Mouse (Mus musculus) 416B (cell line): ENCODE measurements at regions not wholly inside any gene's neighbourhood (a gene's known extent, or its start where the extent isn't known, plus 50 kb on each side); places are given as distances from the start of the nearest gene placed in this dataset.

Experiments
- DNase-seq: peaks from one replicate; pipeline ENCODE4 v3.0.0; 2011; ENCODE audit warnings: low read depth

DNA sequence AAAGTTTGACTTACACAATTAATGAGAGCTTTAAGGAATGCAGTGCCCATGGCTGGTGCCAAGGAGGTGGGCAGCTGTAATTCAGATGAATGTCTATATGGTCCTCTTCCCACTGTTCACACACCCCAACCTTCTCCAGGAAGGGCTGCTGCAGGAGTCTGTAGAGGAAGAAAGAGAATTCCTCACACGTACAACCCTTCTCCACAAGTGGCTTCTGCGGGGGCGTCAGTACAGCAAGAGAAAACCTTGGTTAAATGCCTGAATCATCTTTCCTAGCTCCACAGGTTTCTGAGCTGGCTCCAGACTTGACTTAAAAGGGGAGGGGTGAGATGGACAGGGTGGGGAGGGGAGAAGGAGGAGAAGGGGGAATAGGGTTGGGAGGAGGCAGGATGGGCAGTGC is 306.3 kb downstream of the Tbc1d1 start:
- no peak for DNase-seq

GRCm38 (mm10) chr5:64463570-64463969 is 307.5 kb downstream of the Tbc1d1 start:
- no peak for DNase-seq

- no peak for DNase-seq
Measured at GRCm38 (mm10) chr5:64466320-64466719, 310.2 kb downstream of the Tbc1d1 start.

DNA sequence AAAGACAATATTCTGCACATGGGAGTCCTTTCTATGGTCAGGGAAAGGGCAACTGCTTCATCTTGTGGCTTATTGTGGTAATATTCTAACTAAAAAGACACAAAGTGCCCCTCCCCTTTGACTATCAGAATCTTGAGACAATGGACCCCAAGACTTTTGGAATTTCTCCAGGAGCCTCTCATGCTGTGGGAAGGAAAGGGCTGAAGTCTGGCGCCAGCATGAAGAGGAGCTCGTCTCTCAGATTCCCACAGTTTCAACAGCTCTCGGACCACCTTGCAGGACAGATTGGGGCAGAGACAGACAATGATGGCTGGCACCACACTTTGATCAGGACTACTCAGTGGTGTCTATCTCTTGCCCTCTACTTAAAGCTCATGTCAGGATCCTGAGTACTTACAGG is 311.8 kb downstream of the Tbc1d1 start:
- no peak for DNase-seq

DNA sequence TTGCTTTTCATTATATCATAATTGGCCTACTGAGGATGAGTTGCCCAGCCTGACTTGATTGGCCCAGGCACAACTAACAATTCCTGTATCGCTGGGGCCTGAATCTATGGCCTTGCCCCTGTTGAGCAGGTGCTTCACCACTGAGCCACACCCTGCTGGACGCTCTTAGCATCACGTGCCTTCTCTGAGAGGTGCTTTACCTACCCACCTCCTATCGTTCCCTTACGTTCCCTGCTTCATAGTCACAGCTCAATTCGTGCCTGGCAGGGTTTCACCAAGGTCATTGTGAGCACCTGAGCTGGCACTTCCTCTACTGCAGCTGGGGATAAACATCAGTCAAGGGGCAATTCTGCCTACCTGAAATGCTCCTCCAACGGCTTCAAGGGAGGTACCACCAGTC is 312.2 kb downstream of the Tbc1d1 start:
- no peak for DNase-seq

DNA sequence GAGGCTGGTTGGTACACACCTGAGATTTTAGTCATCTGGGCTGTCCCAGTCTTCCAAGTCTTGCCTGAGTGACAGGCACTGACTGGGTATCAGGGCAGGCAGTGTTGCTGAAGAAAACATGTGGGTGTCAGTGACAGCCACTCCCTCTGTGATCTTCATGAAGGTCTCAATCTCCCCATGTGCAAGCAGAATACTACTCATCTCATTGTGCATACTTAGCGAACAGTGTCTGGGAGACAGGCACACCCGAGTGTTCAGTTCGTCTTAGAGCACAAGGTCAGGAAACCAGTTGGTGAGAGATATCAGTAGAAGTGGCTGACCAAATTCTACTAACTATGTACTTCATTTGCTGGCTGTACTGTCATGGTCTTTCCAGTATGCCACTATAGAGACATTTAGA is 315.9 kb downstream of the Tbc1d1 start:
- no peak for DNase-seq

DNA sequence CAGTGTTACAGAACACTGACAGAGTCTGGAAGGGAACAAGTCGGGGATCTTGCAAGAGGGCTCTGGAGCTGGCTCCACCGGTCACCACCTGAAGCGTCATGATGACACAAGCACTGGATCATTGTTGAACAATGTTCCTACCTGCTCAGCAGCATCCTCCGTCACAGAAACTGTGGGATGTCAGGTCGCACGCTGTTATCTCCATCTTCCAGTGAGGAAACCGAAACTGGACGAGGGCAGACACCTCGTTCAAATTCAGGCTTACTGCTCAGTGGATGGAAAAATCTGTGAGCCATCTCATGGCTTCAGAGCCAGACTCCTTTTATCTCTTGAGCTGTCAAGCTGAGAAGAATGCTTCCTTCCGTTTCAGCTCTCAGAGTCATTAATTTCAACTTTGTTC is 316.3 kb downstream of the Tbc1d1 start:
- DNase-seq, result no peak

- DNase-seq, result no peak
Measured at GRCm38 (mm10) chr5:64474868-64475267, 318.8 kb downstream of the Tbc1d1 start.

- no peak for DNase-seq
Measured at GRCm38 (mm10) chr5:64475736-64476519, 319.8 kb downstream of the Tbc1d1 start.

GRCm38 (mm10) chr5:64476641-64477369 is 320.7 kb downstream of the Tbc1d1 start:
- DNase-seq, result no peak

DNA sequence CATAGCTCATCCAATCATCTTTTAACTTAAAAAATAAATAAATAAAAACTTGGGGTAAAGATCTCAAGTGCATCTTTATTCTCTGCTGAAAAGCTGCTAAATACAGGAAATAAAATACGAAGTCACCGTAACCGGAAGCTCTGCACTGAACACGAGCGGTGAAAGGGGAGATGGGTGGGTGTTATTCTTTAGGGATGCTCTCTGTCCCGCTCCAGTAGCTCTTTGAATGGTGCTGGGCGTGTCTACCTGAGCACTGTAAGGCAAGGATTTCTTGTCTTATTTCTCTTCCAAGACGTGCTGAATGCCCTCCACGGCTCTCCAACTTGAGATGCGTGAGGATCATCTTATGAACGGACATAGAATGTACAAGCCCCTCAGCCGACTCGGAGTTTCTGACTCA is 322.0 kb downstream of the Tbc1d1 start:
- no peak for DNase-seq

DNA sequence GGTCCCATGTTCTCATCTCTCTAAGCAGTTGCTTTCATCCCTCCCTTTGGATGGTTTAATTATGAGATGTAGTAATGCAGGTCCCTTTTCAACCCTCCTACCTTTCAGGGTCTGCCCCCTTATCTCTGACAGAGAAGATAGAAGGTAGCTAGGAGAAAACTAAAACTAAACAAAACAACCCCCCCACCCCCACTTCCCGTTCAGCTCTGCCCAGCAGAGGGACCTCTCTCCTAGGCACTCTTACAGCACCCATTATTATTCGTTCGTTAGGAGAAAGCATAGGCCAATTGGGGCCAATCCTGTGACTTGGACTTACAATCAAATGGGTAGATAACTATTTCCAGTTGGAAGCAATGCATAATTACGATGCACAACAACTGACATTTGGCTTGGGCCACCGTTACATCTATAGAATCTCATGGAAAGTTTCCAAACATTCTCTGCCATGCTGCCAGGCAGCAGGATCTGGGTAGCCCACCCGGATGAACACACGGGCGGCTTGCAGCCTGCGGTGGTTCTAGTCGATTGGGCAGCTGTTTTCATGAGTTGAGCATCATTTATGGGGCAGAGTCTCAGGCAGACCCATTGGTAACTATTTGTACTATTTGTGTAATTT is 322.6 kb downstream of the Tbc1d1 start:
- no peak for DNase-seq

DNA sequence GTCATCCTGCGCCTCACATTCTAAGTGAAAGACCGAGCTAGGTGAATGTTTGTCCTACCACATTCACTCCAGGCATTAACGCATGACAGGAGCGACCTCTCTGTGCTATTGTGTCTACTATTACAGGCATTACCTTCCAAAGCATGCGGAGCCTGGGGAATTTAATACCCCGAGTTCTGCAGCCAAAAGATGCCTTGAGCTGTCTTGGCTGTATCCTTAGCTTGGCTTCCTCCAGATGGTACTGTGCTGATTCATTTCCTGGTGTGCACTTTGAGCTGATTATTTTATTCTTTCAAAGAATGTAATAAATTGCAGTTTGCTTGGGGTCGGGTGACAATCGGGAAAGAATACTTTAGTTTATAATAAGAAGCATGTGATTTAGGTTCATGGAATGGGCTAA is 323.2 kb downstream of the Tbc1d1 start:
- peak; percentile 20 for DNase-seq

GRCm38 (mm10) chr5:64485043-64485442 is 318.1 kb upstream of the Klf3 start:
- no peak for DNase-seq

- no peak for DNase-seq
Measured at GRCm38 (mm10) chr5:64485856-64486255, 317.3 kb upstream of the Klf3 start.

GRCm38 (mm10) chr5:64486761-64487160 is 316.4 kb upstream of the Klf3 start:
- DNase-seq, result no peak

DNA sequence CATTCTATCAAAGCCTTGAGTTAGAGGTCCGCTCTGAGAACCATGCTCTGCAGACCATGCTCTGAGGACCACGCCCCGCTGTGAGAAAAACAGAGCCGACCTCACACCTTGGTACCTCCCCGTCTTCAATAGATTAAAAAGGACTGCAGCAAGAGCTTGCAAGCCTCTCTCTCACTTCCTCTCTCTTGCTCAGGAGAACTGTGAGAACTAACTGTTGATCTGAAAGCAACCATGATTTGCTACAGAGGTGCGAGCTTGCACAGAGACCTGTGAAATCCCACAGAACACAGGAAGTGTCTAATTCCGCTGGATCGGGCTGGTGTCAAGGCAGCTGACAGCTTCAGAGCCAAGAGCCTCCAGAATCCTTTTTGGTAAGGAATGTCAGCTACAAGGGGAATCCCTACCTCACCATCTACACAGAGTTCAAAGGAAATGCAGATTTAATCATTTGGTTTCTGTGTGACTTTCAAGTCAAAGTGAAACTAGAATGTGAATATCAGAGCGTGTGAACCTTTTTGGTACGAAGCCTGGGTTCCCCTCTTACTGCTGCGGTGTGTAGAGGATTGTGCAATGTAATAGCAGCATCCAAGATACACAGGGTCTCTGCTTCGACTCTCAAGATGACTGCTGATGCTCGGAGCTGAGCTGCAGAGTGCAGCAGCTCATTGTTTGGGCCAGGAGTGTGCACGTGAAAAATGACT is 315.3 kb upstream of the Klf3 start:
- DNase-seq, result peak; percentile 48

DNA sequence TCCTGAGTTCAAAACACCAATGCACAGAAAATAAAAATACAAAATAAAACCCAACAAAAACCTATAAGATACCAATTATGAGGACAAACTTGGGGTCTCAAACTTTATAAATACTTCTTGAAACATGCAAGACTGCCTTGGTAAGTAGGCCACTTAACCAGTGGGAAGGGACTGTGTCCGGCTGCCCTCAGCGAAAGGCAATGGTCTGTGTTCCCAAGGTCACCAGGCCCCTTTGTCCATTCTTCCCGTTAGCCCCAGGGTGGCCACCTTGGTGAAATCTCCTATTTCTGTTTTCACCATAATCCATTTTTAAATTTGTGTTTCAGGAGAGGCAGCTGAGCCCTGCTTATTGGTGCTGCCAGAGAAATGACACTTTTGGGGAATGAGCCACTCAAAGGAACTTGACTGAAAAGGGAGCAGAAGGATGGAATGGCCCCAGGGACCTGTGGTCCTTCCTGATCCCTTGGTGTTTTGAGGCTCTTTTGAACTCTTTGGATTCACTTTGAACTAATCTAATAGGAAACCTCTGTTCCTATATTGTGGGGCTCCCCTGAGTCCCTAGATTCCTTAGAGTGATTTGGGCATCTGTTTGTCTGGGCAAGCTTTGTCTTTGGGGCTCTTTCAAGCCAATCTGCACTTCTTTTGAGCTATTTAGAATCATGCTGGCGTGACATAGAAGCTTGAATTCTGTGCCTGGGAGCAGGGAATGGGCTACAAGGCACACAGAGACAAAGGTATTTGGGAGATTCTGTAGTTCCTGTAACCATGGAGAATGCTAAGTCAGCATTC is 313.3 kb upstream of the Klf3 start:
- no peak for DNase-seq

- peak; percentile 8 for DNase-seq
Measured at GRCm38 (mm10) chr5:64490445-64490950, 312.7 kb upstream of the Klf3 start.

DNA sequence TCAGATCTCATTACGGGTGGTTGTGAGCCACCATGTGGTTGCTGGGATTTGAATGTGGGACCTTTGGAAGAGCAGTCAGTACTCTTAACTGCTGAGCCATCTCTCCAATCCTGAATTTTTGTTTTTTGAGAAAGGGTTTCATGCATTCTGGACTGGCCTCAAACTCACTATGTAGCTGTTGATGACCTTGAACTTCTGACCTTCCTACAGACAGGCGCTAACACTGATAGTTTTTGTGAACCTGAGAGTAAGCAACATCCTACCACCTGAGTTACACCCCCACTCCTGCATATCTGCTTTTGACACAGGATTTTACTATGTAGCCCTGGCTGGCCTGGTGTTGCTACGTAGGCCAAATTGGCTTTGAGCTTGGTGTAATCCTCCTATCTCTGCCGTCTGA is 308.8 kb upstream of the Klf3 start:
- no peak for DNase-seq

- peak; percentile 31 for DNase-seq
Measured at GRCm38 (mm10) chr5:64496853-64497252, 306.3 kb upstream of the Klf3 start.

GRCm38 (mm10) chr5:64498431-64498830 is 304.8 kb upstream of the Klf3 start:
- no peak for DNase-seq
